Mouse (Mus musculus): ENCODE measurements at regions not wholly inside any gene's neighbourhood (a gene's known extent, or its start where the extent isn't known, plus 50 kb on each side); places are given as distances from the start of the nearest gene placed in this dataset.

DNA sequence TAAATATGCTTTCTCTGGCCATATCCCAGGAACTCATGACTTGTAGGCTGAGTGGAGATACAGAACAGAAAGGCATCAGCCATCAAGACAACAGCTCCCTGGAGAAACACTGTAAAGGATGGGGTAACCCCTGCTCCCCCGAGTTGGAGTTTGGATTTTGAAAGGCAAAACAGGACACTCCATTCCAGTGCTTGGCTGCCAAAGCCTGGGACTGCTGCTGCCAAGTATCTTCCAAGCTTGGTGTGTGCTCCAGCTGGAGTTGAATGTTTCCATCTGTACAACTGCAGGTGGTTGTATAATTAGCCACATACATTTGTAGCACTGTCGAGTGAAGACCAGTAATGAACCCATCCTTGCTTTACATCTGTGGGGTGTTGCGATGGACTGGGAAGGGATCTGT, 62.1 kb downstream of the 4933412E24Rik start:
- 44% methylated on average over 3 of the region's 3 CpGs for WGBS
- peak; percentile 96 for ATAC-seq (ENCODE audit: insufficient read depth)
- H3K9me3 ChIP-seq (ENCODE audit: low read depth, low read length) = no peaks in the 10 kb centered on the region
- TF ChIP-seq CTCF (IDR thresholded peaks at IDR 0.05; ENCODE audit: low read depth) = no peak
- no peak overlapping the region for H3K9ac ChIP-seq
- DNase-seq = peak; percentile 86
- H3K4me3 ChIP-seq (ENCODE audit: low read depth, low read length) = no peak overlapping the region
- no peak overlapping the region for H3K27ac ChIP-seq (ENCODE audit: low read depth)
- H3K4me2 ChIP-seq = no peak overlapping the region
- H3K4me1 ChIP-seq (ENCODE audit: insufficient read depth) = no peaks in the 10 kb centered on the region
- no peaks in the 10 kb centered on the region for H3K36me3 ChIP-seq (ENCODE audit: insufficient read depth)
- no peaks in the 10 kb centered on the region for H3K27me3 ChIP-seq (ENCODE audit: insufficient read depth, low read length)

DNA sequence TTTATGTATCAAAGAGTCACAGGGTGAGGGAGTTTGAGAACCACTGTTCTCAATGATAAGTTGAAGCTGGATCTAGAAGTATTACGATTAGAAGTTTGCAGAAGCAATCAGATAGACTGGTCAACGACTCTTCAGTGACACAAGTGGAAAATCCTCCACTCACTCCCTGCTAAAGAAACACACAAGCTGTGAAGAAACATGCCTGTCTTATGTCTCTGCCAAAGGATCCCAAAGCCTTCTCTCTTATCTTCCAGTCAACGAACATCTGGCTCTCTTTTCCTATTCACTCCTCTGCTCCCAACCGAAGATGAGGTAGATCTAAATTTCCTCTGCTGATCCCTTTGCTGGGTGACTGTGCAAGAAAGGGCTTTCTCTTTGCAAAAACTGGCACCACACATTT, 62.6 kb downstream of the 4933412E24Rik start:
- Histone ChIP-seq H3K9me3 (ENCODE audit: low read depth, low read length) (no peaks in the 10 kb centered on the region), H3K4me1 (ENCODE audit: insufficient read depth) (no peaks in the 10 kb centered on the region), H3K4me3 (ENCODE audit: low read depth, low read length) (no peak overlapping the region), H3K4me2 (no peak overlapping the region), H3K27ac (ENCODE audit: low read depth) (no peak overlapping the region), H3K27me3 (ENCODE audit: insufficient read depth, low read length) (no peaks in the 10 kb centered on the region), H3K9ac (no peak overlapping the region), H3K36me3 (ENCODE audit: insufficient read depth) (no peaks in the 10 kb centered on the region)
- DNase-seq (peak; percentile 67), ATAC-seq (ENCODE audit: insufficient read depth) (peak; percentile 82)
- 22% methylated on average over 4 of the region's 4 CpGs for WGBS
- no peak for TF ChIP-seq CTCF (IDR thresholded peaks at IDR 0.05; ENCODE audit: low read depth)

- H3K4me3 ChIP-seq (ENCODE audit: low read depth, low read length) = no peak overlapping the region
- H3K27ac ChIP-seq (ENCODE audit: low read depth) = no peak overlapping the region
- no peaks in the 10 kb centered on the region for H3K4me1 ChIP-seq (ENCODE audit: insufficient read depth)
Observed at GRCm38 (mm10) chr15:59950617-59951216, 65.7 kb downstream of the 4933412E24Rik start.

DNA sequence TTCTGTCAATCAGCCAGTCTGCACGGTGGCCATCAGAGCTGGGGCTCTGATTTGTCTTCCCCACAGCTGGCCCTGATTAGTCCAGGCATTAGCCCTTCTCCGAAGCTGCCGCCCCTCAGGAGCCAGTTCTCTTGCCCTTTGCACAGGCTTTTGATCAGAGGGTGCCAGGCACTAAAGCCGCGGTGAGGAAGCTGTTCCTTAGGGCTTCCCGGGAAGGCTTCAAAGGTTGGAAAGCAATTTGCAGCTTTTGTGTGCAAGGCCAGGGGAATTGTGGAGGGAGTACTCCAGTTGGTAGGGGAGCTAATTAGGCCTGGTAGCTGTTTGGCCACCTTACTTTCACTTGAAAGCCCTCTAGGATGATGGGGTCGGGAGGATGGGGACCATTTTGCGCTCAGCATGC, 71.2 kb downstream of the 4933412E24Rik start:
- TF ChIP-seq CTCF (IDR thresholded peaks at IDR 0.05; ENCODE audit: low read depth) = no peak
- Histone ChIP-seq H3K4me3 (ENCODE audit: low read depth, low read length) (no peak overlapping the region), H3K4me2 (no peak overlapping the region), H3K27ac (ENCODE audit: low read depth) (no peak overlapping the region), H3K4me1 (ENCODE audit: insufficient read depth) (no peaks in the 10 kb centered on the region), H3K9ac (no peak overlapping the region), H3K36me3 (ENCODE audit: insufficient read depth) (no peaks in the 10 kb centered on the region), H3K27me3 (ENCODE audit: insufficient read depth, low read length) (no peaks in the 10 kb centered on the region), H3K9me3 (ENCODE audit: low read depth, low read length) (no peaks in the 10 kb centered on the region)
- 11% methylated on average over 8 of the region's 8 CpGs for WGBS
- ATAC-seq (ENCODE audit: insufficient read depth) = no peak
- DNase-seq = no peak

More at GRCm38 (mm10) chr15:59950617-59951216, 65.7 kb downstream of the 4933412E24Rik start:
- DNase-seq (no peak), ATAC-seq (ENCODE audit: insufficient read depth) (no peak)
- 89% methylated on average over 3 of the region's 3 CpGs for WGBS
- H3K4me2 ChIP-seq = no peak overlapping the region
- no peak for TF ChIP-seq CTCF (IDR thresholded peaks at IDR 0.05; ENCODE audit: low read depth)
- H3K9ac ChIP-seq = no peak overlapping the region
- no peaks in the 10 kb centered on the region for H3K27me3 ChIP-seq (ENCODE audit: insufficient read depth, low read length)
- H3K36me3 ChIP-seq (ENCODE audit: insufficient read depth) = no peaks in the 10 kb centered on the region
- H3K9me3 ChIP-seq (ENCODE audit: low read depth, low read length) = no peaks in the 10 kb centered on the region

- no peak overlapping the region for H3K9ac ChIP-seq
- no peak overlapping the region for H3K4me3 ChIP-seq (ENCODE audit: low read depth, low read length)
- no peaks in the 10 kb centered on the region for H3K36me3 ChIP-seq (ENCODE audit: insufficient read depth)
- H3K9me3 ChIP-seq (ENCODE audit: low read depth, low read length) = no peaks in the 10 kb centered on the region
- DNase-seq (peak; percentile 89), ATAC-seq (ENCODE audit: insufficient read depth) (no peak)
- H3K27ac ChIP-seq (ENCODE audit: low read depth) = no peak overlapping the region
- H3K27me3 ChIP-seq (ENCODE audit: insufficient read depth, low read length) = no peaks in the 10 kb centered on the region
- 23% methylated on average over 5 of the region's 5 CpGs for WGBS
- TF ChIP-seq CTCF (IDR thresholded peaks at IDR 0.05; ENCODE audit: low read depth) = no peak
- H3K4me2 ChIP-seq = no peak overlapping the region
- no peaks in the 10 kb centered on the region for H3K4me1 ChIP-seq (ENCODE audit: insufficient read depth)
Observed at GRCm38 (mm10) chr15:59936486-59936885, 79.9 kb downstream of the 4933412E24Rik start.

DNA sequence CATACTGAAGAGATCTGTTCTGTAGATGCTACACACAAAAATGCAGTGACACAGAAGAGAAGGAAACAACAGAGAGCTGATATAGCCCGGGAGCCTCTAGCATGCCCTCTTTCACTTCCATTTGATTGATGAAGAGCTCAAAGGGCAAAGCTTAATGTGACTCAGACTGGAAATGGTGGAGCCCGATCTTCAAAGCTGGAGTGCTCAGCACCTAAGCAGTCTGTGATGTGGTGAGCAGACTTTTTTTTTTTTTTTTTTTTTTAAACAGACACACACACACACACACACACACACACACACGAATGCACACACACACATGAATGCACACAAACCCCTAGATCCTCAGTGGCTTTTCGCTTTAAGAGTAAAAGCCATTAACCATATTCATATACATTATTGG, 102.6 kb downstream of the 4933412E24Rik start:
- no peak overlapping the region for H3K4me2 ChIP-seq
- no peak overlapping the region for H3K9ac ChIP-seq
- H3K27me3 ChIP-seq (ENCODE audit: insufficient read depth, low read length) = no peaks in the 10 kb centered on the region
- TF ChIP-seq CTCF (IDR thresholded peaks at IDR 0.05; ENCODE audit: low read depth) = no peak
- H3K4me1 ChIP-seq (ENCODE audit: insufficient read depth) = no peaks in the 10 kb centered on the region
- no peaks in the 10 kb centered on the region for H3K9me3 ChIP-seq (ENCODE audit: low read depth, low read length)
- ATAC-seq (ENCODE audit: insufficient read depth) (no peak), DNase-seq (no peak)
- WGBS = 44% methylated on average over 4 of the region's 4 CpGs
- no peak overlapping the region for H3K27ac ChIP-seq (ENCODE audit: low read depth)
- H3K36me3 ChIP-seq (ENCODE audit: insufficient read depth) = no peaks in the 10 kb centered on the region
- H3K4me3 ChIP-seq (ENCODE audit: low read depth, low read length) = no peak overlapping the region

GRCm38 (mm10) chr15:59908300-59908699, 108.1 kb downstream of the 4933412E24Rik start:
- no peaks in the 10 kb centered on the region for H3K27me3 ChIP-seq (ENCODE audit: insufficient read depth, low read length)
- WGBS = 67% methylated on average over 2 of the region's 2 CpGs
- no peak overlapping the region for H3K4me2 ChIP-seq
- no peaks in the 10 kb centered on the region for H3K4me1 ChIP-seq (ENCODE audit: insufficient read depth)
- no peak overlapping the region for H3K9ac ChIP-seq
- DNase-seq = no peak
- H3K9me3 ChIP-seq (ENCODE audit: low read depth, low read length) = no peaks in the 10 kb centered on the region
- no peak for ATAC-seq (ENCODE audit: insufficient read depth)
- no peak overlapping the region for H3K4me3 ChIP-seq (ENCODE audit: low read depth, low read length)
- no peak for TF ChIP-seq CTCF (IDR thresholded peaks at IDR 0.05; ENCODE audit: low read depth)
- H3K27ac ChIP-seq (ENCODE audit: low read depth) = no peak overlapping the region
- H3K36me3 ChIP-seq (ENCODE audit: insufficient read depth) = no peaks in the 10 kb centered on the region
